Mouse (Mus musculus) heart, postnatal 10 days (tissue): ENCODE data around the gene Anks1b. TPM values are rescaled to one million over a fixed set of nuclear protein-coding genes. Genes with fewer than 3 reads are reported as not detected.
"Not testable (repeated sequence)": the region's sequence is repeated elsewhere in the genome, so short reads cannot be mapped to it uniquely, and the experiment has no call there.

ENCODE experiments used
- DNase-seq, 2 experiments: peaks; one replicate each; pipeline ENCODE4 v3.0.0; 2021
- intact Hi-C: fragments of 180-260 bp; cut with DNase I; formaldehyde crosslinking; loops from one replicate; pipeline ENCODE4 v1.15.1; 2025
- total RNA-seq, 2 experiments: library from RNA; stranded (reverse); gene quantifications; 2 replicates each; pipeline ENCODE4 v1.2.3; 2021

Anks1b gene
- total RNA-seq, 2 experiments from 2014 or later: 0.19 to 0.25 TPM

DNA sequence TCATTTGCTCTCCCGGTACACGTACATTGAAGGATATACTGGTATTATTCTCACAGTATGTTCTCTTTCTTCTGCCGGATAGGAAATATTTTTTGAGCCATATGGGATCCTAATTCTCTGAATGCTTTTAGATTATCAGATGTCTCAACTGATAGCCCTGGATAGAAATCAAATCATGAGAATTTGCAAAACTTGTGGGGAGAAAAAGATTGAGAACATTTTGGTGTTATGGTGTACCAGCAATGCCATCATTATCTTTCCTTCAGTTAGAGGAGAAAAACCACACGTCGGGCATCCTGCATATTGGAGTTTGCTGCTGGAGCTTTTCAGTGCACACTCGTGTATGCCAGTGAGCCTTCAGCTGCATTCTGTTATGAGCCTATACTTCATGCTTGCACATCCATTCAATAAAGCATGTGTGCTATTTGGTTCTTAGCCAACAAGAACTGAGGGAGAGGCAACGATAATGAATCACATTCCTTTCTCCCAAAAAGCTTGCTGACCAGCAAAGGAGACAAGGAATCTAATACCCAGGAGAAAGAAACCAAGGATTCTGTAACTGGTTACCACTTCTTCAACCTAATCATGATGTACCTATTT, 756.9 kb downstream of the Anks1b start:
- intact Hi-C loops: no loop called here
- DNase-seq: no peak

DNA sequence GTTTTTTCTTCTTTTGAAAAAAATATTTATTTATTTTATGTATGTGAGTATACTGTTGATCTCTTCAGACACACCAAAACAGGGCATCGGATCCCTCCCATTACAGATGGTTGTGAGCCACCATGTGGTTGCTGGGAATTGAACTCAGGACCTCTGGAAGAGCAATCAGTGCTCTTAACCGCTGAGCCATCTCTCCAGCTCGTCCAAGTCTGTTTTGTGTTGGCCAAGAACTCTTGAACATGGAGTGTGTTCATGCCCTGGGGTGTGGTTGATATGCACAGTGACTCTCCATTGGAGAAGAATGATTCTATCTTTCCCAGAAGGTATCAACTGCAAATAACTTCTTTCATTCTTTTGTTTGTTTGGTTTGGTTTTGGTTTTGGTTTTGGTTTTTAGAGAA, 757.5 kb downstream of the Anks1b start:
- intact Hi-C loops, DNase-seq: not testable (repeated sequence)

GRCm38 (mm10) chr10:90637352-90637751, 764.0 kb downstream of the Anks1b start:
- intact Hi-C loops: no loop called here
- no peak for DNase-seq

GRCm38 (mm10) chr10:90649681-90650080, 776.4 kb downstream of the Anks1b start:
- intact Hi-C loops: no loop called here
- DNase-seq: no peak

GRCm38 (mm10) chr10:90657416-90658120, 784.3 kb downstream of the Anks1b start:
- intact Hi-C loops: no loop called here
- DNase-seq: peak in 1 of 2 experiments; percentile 20

DNA sequence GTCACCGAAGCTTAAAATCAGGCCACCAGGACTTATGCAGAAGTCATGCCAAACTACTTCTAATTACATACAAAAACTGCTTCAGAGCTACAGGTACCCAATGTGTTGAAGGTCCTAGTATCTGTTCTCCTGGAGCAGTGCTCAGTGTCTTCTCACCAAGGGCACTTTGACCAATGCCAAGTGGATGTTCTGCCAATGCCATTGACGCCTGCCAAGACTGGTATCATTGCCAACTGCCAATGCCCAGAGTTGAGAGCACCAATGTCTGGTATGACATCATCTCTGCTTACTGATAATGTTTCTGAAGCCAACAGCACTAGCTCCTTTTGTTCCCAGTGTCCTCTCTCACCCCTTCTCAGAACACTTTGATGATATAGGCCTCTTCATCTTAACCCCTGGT, 793.4 kb downstream of the Anks1b start:
- intact Hi-C loops: no loop called here
- DNase-seq: peak; percentile 87 to 92

DNA sequence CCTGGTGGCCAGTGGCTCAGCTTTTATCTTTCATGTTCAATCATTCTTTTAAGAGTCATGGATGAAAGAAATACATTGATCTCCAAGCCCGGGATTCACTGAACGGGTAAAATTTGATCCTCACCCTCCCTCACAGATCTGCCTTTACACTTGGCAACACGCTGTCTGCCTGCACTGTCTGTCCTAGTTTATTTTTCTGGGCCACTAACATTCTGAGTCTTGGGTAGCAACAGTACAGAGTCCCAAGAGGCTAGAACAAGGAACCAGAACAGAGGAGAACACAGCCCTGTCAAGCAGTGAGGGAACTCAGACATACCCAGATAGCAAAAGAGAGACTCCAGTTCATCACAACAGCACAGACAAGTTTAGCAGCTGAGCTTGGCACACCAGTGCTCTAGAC, 797.0 kb downstream of the Anks1b start:
- DNase-seq: no peak
- intact Hi-C loops: no loop called here

GRCm38 (mm10) chr10:90672135-90672534, 798.8 kb downstream of the Anks1b start:
- no peak for DNase-seq
- intact Hi-C loops: no loop called here

DNA sequence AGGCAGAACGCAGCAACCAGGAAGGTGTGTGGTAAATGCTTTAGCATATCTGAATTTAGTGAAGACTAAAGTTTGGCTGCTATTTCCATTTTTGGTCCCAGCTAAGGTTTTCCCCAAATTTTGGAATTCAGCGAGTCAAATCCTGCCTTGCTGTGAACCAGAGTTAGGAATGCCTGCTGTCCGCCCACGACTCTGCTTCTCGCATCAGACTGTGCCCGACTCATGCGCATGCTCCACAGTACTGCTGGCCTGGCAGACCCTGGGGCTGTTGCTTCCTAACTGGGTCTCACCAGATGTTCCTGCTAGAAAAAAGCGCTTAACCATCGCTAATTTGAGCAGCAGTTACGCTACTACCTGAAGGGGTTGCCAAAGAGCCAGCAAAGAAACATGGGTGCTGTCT, 801.1 kb downstream of the Anks1b start:
- no peak for DNase-seq
- intact Hi-C loops: no loop called here

DNA sequence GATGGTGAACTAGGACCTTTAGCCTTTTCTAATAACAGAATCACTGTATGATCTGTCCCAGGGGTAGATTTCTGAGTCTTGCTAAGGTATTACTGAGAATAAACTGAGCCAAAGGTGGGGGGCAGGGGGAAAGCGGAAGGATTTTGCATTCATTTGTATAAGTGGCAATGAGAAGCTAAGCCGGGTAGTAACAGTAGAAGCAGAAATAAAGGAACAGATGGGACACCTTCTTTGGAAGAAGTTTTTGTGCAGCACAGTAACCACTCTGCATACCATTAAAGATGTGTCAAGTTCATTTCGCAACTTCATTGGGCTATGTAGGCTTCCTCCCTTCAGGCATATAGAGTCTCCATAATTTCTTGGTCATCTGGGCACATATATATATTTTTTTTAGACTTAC, 804.1 kb downstream of the Anks1b start:
- intact Hi-C loops: no loop called here
- DNase-seq: no peak

DNA sequence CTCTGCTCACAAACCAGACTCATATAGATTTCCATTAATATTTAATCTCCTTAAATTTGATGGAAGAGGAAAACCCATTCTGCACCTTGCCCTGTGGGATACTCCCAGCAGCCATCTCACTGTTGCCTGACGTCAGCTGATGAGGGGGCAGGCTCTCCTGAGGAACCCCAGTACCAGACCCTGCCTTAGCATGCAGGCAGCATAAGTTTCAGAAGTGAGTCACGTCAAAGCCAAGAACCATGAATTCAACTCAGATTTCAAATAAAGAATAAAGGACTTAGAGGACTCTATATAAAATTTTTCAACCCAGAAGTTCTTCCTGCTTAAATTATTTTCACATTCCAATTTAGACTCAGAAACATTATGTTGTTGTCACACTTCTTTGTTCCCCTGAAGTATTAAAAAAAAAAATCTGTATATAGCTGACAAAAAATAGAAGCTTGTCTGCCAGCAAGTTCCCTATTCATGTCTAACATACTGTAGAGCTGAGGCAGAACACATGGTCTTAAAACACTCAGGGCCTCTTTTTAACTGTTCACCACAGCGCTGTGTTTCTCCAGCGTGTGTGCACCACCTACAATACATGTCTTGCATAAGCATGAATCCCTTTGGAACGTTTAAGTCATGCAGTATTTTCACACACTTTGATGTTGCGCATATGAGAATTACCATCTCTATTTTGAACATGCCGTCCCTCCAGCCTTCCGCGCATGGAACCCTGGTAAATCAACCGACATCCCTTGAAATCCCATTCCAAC, 806.6 kb downstream of the Anks1b start:
- no peak for DNase-seq
- intact Hi-C loops: loop anchor here (10.0 kb wide), 1 partner anchor 445 kb away; no protein-coding TSS in a partner anchor

- DNase-seq: no peak
- intact Hi-C loops: loop anchor here (10.0 kb wide), 1 partner anchor 449 kb away; no protein-coding TSS in a partner anchor
Observed at GRCm38 (mm10) chr10:90683813-90684212, 810.5 kb downstream of the Anks1b start.

GRCm38 (mm10) chr10:90685367-90685766, 812.1 kb downstream of the Anks1b start:
- no peak for DNase-seq
- intact Hi-C loops: loop anchor here (10.0 kb wide), 1 partner anchor 451 kb away; no protein-coding TSS in a partner anchor

DNA sequence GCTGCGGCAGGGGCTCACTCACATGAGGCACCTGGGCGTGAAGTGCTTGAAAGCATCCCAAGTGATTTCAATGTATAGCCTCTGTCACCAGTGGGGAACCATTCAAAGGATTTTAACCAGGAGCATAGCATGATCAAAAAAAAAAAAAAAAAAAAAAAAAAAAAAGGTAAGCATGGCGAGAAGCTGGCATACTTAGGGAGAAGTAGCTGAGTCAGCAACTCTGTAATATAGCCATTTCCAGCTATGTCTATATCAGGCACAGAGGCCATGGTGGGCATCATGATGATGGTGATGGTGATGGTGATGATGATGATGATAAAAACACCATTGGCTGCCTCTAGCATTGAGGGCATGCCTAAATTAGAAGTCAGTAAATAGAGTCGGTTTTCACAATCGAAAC, 814.8 kb downstream of the Anks1b start:
- intact Hi-C loops: loop anchor here (10.0 kb wide), 1 partner anchor 453 kb away; no protein-coding TSS in a partner anchor
- DNase-seq: no peak

DNA sequence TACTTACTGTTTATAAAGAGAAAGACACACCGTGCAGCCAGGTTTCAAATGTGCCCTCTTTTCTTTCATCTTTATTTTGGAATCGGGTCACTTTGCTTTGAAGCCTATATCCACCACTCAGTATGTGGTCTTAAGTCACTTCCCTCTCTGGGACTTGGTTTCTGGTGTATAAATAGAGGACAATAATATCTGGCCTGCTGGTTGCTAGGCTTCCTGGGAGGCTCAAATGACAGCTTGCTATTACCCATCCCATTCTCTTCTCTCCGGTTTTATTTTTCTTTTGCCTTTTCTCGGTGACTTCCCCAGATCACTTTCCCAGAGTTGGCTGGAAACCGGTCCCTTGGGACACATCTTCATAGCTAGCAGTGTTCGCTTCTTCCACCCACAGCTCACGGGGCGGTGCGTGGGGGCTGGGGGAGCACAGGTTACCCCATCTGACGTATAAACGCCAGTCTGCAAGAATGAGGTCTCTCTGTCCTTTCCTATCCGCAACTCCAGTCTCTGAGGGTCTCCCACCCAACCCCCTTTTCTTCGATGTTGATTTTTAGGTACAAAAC, 815.5 kb downstream of the Anks1b start:
- no peak for DNase-seq
- intact Hi-C loops: loop anchor here (10.0 kb wide), 1 partner anchor 454 kb away; no protein-coding TSS in a partner anchor

GRCm38 (mm10) chr10:90689854-90690513, 816.7 kb downstream of the Anks1b start:
- intact Hi-C loops: loop anchor here (1.0 to 10.0 kb wide), 2 partner anchors 455 to 609 kb away; no protein-coding TSS in a partner anchor
- DNase-seq: peak; percentile 53 to 80

- no peak for DNase-seq
- intact Hi-C loops: no loop called here
Observed at GRCm38 (mm10) chr10:90696687-90697086, 823.4 kb downstream of the Anks1b start.

GRCm38 (mm10) chr10:90697413-90697812, 824.1 kb downstream of the Anks1b start:
- intact Hi-C loops: no loop called here

GRCm38 (mm10) chr10:90699211-90699610, 825.9 kb downstream of the Anks1b start:
- DNase-seq: no peak
- intact Hi-C loops: no loop called here

More at GRCm38 (mm10) chr10:90697413-90697812, 824.1 kb downstream of the Anks1b start:
- no peak for DNase-seq

GRCm38 (mm10) chr10:90704602-90705001, 831.3 kb downstream of the Anks1b start:
- DNase-seq: no peak
- intact Hi-C loops: no loop called here
